Mouse (Mus musculus) spleen, adult 2 months (tissue): ENCODE results near the gene Afg3l1.
"Not testable (repeated sequence)": the region's sequence is repeated elsewhere in the genome, so short reads cannot be mapped to it uniquely, and the experiment has no call there.

ENCODE experiments used
- CTCF ChIP-seq: fragments of 200-500 bp; IDR thresholded peaks from 2 replicates; pipeline ENCODE4 v1.5.1; 2011; ENCODE audit warnings: mild to moderate bottlenecking, inconsistent platforms; ENCODE audit not compliant: insufficient read depth, insufficient read length, insufficient replicate concordance; ENCODE audit errors: extremely low read depth
- POLR2A ChIP-seq: fragments of 200-500 bp; IDR thresholded peaks from 2 replicates; pipeline ENCODE4 v1.6.1; 2011; ENCODE audit warnings: low read depth, low read length, inconsistent platforms

GRCm38 (mm10) chr8:123430936-123431335 lies 46.8 kb upstream of the Afg3l1 start:
- not testable (repeated sequence) for TF ChIP-seq POLR2A, CTCF
